Comparison of ENCODE assay signal across 10 mouse cellular contexts in genomic region chr3:41602933-41603332, GRCm38 (mm10). TPM values are rescaled to one million over a fixed set of nuclear protein-coding genes. Genes with fewer than 3 reads are reported as not detected.
DNase-seq lines count a peak whose midpoint lies in the region; ATAC-seq and TF ChIP-seq lines count a peak whose summit lies in the region.
"Had no signal": no experiment of that assay in that cellular context is flagged by ENCODE, and none has a peak within 500 bp of the region (broad histone marks: within the 10 kb centered on the region; RNA-seq: fewer than 3 reads in every experiment).

No protein-coding gene starts in this region.

- H3K4me2 ChIP-seq in heart, embryonic 11.5 days, result no peak overlapping the region
- no peak overlapping the region for H3K4me2 ChIP-seq in midbrain, embryonic 13.5 days (replicated peaks)
- H3K4me2 ChIP-seq in forebrain, postnatal 0 days (ENCODE audit: low read depth), result no peak overlapping the region
- no peak overlapping the region for H3K4me2 ChIP-seq in neural tube, embryonic 14.5 days (ENCODE audit: low read depth, low read length)

- peaks cover 4% of the 10 kb centered on the region; the same call in 1 of the 2 replicates for H3K36me3 ChIP-seq in heart, embryonic 11.5 days (ENCODE audit: control insufficient read depth, insufficient read depth, low read length)
- peaks cover 29% of the 10 kb centered on the region for H3K36me3 ChIP-seq in midbrain, embryonic 13.5 days
- H3K36me3 ChIP-seq in midbrain, embryonic 10.5 days, result peaks cover 82% of the 10 kb centered on the region
- H3K36me3 ChIP-seq in forebrain, postnatal 0 days (ENCODE audit: insufficient read depth), result peaks cover 18% of the 10 kb centered on the region
- no peaks in the 10 kb centered on the region for H3K36me3 ChIP-seq in neural tube, embryonic 14.5 days (ENCODE audit: control insufficient read depth, insufficient read depth, low read length)

- WGBS in heart, embryonic 11.5 days (ENCODE audit: insufficient replicate concordance), result 74% methylated on average over 10 of the region's 10 CpGs
- WGBS in midbrain, embryonic 13.5 days, result 46% methylated on average over 10 of the region's 10 CpGs
- 63% methylated on average over 10 of the region's 10 CpGs for WGBS in midbrain, embryonic 10.5 days
- 29% methylated on average over 10 of the region's 10 CpGs for WGBS in forebrain, postnatal 0 days
- WGBS in neural tube, embryonic 14.5 days, result 46% methylated on average over 10 of the region's 10 CpGs

- peak; percentile 14 for DNase-seq in heart, postnatal 4 days
- DNase-seq in midbrain, embryonic 10.5 days (ENCODE audit: low spot score), result no peak
- DNase-seq in forebrain, postnatal 0 days, result no peak
- DNase-seq in right cerebral cortex, postnatal 10 days (ENCODE audit: low spot score in 2 of 2), result no peak
- no peak for DNase-seq in adrenal gland, postnatal 25 days
- DNase-seq: lung, postnatal 10 days had no signal

- H3K27me3 ChIP-seq in heart, embryonic 11.5 days (ENCODE audit: control insufficient read depth, insufficient read depth, low read length), result no peaks in the 10 kb centered on the region
- no peaks in the 10 kb centered on the region for H3K27me3 ChIP-seq in midbrain, embryonic 13.5 days
- no peaks in the 10 kb centered on the region for H3K27me3 ChIP-seq in midbrain, embryonic 10.5 days (ENCODE audit: low read depth, poor library complexity, severe bottlenecking)
- no peaks in the 10 kb centered on the region for H3K27me3 ChIP-seq in forebrain, postnatal 0 days (ENCODE audit: insufficient read depth, low read length)
- H3K27me3 ChIP-seq in neural tube, embryonic 14.5 days (ENCODE audit: control insufficient read depth, insufficient read depth, low read length), result no peaks in the 10 kb centered on the region
- H3K27me3 ChIP-seq: CH12.LX had no signal

- no peak for ATAC-seq in heart, embryonic 11.5 days (replicated peaks; ENCODE audit: insufficient number of reproducible peaks, low FRiP score, low TSS enrichment)
- ATAC-seq in midbrain, embryonic 13.5 days, result no peak
- 0 out of 2 replicates have a peak, but pooled peaks have one; percentile 2 for ATAC-seq in forebrain, postnatal 0 days
- ATAC-seq in neural tube, embryonic 14.5 days (ENCODE audit: low read depth), result peak; percentile 1; the same call in 1 of the 2 replicates

- no peak for TF ChIP-seq CTCF in forebrain, postnatal 0 days (IDR thresholded peaks at IDR 0.05; ENCODE audit: low read depth)

- no peak overlapping the region for H3K9ac ChIP-seq in heart, embryonic 11.5 days (ENCODE audit: low read depth, low read length)
- no peak overlapping the region for H3K9ac ChIP-seq in midbrain, embryonic 13.5 days (replicated peaks)
- H3K9ac ChIP-seq in forebrain, postnatal 0 days, result no peak overlapping the region
- no peak overlapping the region for H3K9ac ChIP-seq in neural tube, embryonic 14.5 days (replicated peaks; ENCODE audit: low read depth, low read length)

- no peak overlapping the region for H3K27ac ChIP-seq in heart, embryonic 11.5 days (ENCODE audit: low read depth, low read length)
- peak overlapping the region; percentile 57 for H3K27ac ChIP-seq in midbrain, embryonic 13.5 days
- H3K27ac ChIP-seq in midbrain, embryonic 10.5 days (replicated peaks), result no peak overlapping the region
- no peak overlapping the region for H3K27ac ChIP-seq in forebrain, postnatal 0 days (ENCODE audit: low read depth, low read length)
- H3K27ac ChIP-seq in neural tube, embryonic 14.5 days (ENCODE audit: low read depth, low read length), result 0 out of 2 replicates have a peak overlapping the region, but pooled peaks have one; percentile 62

- H3K4me1 ChIP-seq in heart, embryonic 11.5 days (ENCODE audit: control insufficient read depth, insufficient read depth, low read length), result peaks cover 25% of the 10 kb centered on the region
- H3K4me1 ChIP-seq in midbrain, embryonic 13.5 days (replicated peaks), result peaks cover 35% of the 10 kb centered on the region
- peaks cover 20% of the 10 kb centered on the region for H3K4me1 ChIP-seq in midbrain, embryonic 10.5 days
- H3K4me1 ChIP-seq in forebrain, postnatal 0 days (ENCODE audit: insufficient read depth), result no peaks in the 10 kb centered on the region
- H3K4me1 ChIP-seq in neural tube, embryonic 14.5 days (ENCODE audit: control insufficient read depth, insufficient read depth, low read length), result peaks cover 19% of the 10 kb centered on the region

- no peaks in the 10 kb centered on the region for H3K9me3 ChIP-seq in heart, embryonic 11.5 days (replicated peaks; ENCODE audit: control insufficient read depth, low read length)
- H3K9me3 ChIP-seq in midbrain, embryonic 13.5 days, result no peaks in the 10 kb centered on the region
- no peaks in the 10 kb centered on the region for H3K9me3 ChIP-seq in midbrain, embryonic 10.5 days (replicated peaks)
- no peaks in the 10 kb centered on the region for H3K9me3 ChIP-seq in forebrain, postnatal 0 days (ENCODE audit: low read length)
- H3K9me3 ChIP-seq in neural tube, embryonic 14.5 days (ENCODE audit: control insufficient read depth, low read length), result no peaks in the 10 kb centered on the region

- no peak overlapping the region for H3K4me3 ChIP-seq in heart, embryonic 11.5 days (ENCODE audit: low read depth, low read length)
- H3K4me3 ChIP-seq in midbrain, embryonic 13.5 days (replicated peaks), result no peak overlapping the region
- H3K4me3 ChIP-seq in midbrain, embryonic 10.5 days, result no peak overlapping the region
- H3K4me3 ChIP-seq in forebrain, postnatal 0 days (ENCODE audit: low read depth, low read length), result no peak overlapping the region
- no peak overlapping the region for H3K4me3 ChIP-seq in neural tube, embryonic 14.5 days (ENCODE audit: low read depth, low read length)

RNA-seq across cellular contexts. Expression of gene Jade1, which starts 47.4 kb away (rescaled TPM):
- total RNA-seq in heart, postnatal 4 days (2021), result 10 to 100 TPM; 37.8 to 43.5 TPM
- 12.0 and 13.8 TPM in 2 replicates for polyA plus RNA-seq in heart, embryonic 11.5 days (2014; fragmentation: Nextera tagmentation; extraction: Ambion mirVana)
- polyA plus RNA-seq in midbrain, embryonic 13.5 days (2015; fragmentation: Nextera tagmentation; extraction: Ambion mirVana), result 10.5 and 13.2 TPM in 2 replicates
- 17.7 and 17.9 TPM in 2 replicates for polyA plus RNA-seq in midbrain, embryonic 10.5 days (2016; fragmentation: Nextera tagmentation; extraction: Ambion mirVana)
- 17.9 and 22.1 TPM in 2 replicates for total RNA-seq in forebrain, postnatal 0 days (2014; rRNA removed)
- 9.5 and 13.1 TPM in 2 replicates for polyA plus RNA-seq in forebrain, postnatal 0 days (2015; fragmentation: Nextera tagmentation; extraction: Ambion mirVana)
- polyA plus RNA-seq in neural tube, embryonic 14.5 days (2014; fragmentation: Nextera tagmentation; extraction: Ambion mirVana), result 11.6 and 13.8 TPM in 2 replicates
- 50.1 and 56.5 TPM in 2 replicates for total RNA-seq in adrenal gland, postnatal 25 days (2021)

Comparison
In these comparisons a context has a peak if more than half of its experiments do, and no peak if none do; other contexts are left out.
1. H3K27ac ChIP-seq: peak in midbrain, embryonic 13.5 days (single experiment) and neural tube, embryonic 14.5 days (single experiment); none in heart, embryonic 11.5 days (single experiment), midbrain, embryonic 10.5 days (single experiment) and forebrain, postnatal 0 days (single experiment).
2. ATAC-seq: peak in forebrain, postnatal 0 days (single experiment) and neural tube, embryonic 14.5 days (single experiment); none in heart, embryonic 11.5 days (single experiment) and midbrain, embryonic 13.5 days (single experiment).